Mouse (Mus musculus): ENCODE results near the gene Nbr1. TPM values are rescaled to one million over a fixed set of nuclear protein-coding genes. Genes with fewer than 3 reads are reported as not detected.

The Nbr1 gene
- total RNA-seq (2021) = 10 to 100 TPM; 73.1 to 81.8 TPM
- long read RNA-seq, experiment 1, full-length matches to known transcripts = 35 of 73 reads
- long read RNA-seq, experiment 1, partial matches to known transcripts = 26 of 73 reads
- long read RNA-seq, experiment 1, other reads (novel, unspliced or antisense) = 12 of 73 reads
- long read RNA-seq, experiment 2, full-length matches to known transcripts = 24 of 57 reads
- long read RNA-seq, experiment 2, partial matches to known transcripts = 22 of 57 reads
- long read RNA-seq, experiment 2, other reads (novel, unspliced or antisense) = 11 of 57 reads

DNA sequence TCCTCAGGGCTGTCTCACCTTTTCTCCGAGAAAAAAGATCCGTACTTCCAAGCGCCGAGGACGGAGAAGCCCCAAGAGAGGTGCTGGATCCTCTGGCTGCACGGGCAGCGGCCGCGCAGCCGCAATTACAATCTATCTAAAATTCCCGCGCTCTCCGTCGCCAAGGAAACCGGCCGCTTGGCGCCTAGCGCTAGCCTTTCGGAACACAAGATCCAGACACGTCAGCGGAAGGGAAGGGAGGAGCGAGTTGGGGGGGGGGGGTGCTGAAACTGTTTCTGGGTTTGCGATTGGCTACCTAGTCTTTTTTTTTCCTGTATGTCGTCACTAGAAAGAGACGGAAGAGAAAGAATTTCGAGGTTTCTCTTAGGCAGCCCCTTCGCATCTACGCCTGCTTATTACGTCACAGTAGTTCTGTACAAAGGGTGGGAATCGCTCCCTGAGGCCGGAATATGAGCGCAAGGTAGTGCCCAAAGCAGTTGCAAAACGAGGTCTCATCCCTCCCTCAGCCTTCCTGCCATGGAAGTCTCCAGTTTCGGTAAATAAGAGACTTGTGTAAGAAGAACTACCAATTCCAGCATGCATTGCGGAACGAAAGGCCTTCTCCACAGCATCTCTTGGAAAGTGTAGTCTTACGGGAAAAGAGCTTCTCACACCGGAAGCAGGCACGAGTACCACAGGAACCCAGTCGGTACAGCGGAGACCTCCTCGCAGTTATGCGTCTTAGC lies at the start of gene Nbr1, which contains the start of gene Brca1:
Nbr1 (plus strand) TSS at position 399 of the 725 bp plus-strand sequence.
Brca1 (minus strand) TSS at position 205 of the 725 bp plus-strand sequence.
- peak; percentile 92 for DNase-seq

DNA sequence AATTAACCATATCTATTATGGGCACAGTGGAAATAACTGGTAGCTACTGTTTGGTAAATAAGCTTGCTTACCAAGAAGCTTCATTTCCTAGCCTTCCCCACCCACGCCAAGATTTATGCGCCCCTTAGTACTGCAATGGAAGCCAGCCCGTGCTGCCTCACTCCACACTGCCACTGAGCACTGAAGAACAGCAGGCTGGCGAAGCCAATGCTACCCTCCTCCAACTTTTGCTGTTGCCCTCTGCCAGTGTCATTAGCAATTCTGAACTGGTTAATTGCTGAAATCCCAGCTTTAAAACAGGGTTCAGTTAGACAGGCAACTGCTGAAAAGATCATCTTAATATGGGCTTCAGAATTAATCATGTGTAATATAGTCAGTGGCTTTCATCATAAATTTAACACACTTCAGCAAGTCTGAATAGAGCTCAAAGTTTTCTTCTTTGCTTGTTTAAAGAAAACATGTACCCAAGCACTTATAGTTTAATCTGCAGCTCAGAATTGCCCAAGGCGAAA lies 45.6 kb upstream of the Nbr1 start:
- no peak for DNase-seq

DNA sequence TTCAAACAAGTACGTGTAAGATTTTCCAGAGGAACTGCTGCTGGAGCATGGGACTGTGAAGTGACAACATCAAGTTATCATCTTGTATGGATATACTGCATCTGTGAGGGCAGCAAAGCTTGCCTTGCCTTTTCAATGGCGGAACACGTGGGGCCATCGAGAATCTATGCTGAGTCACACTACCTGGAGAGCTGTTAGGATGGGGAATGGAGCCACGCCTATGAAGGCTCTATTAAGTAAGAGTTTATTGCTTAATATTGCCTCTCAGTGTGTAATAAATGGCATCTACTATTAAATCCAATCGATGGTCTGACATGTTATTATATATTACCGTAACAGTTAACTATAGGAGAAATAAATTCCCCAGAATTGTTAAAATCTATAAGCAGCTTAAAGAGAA lies 44.9 kb upstream of the Nbr1 start:
- no peak for DNase-seq

DNA sequence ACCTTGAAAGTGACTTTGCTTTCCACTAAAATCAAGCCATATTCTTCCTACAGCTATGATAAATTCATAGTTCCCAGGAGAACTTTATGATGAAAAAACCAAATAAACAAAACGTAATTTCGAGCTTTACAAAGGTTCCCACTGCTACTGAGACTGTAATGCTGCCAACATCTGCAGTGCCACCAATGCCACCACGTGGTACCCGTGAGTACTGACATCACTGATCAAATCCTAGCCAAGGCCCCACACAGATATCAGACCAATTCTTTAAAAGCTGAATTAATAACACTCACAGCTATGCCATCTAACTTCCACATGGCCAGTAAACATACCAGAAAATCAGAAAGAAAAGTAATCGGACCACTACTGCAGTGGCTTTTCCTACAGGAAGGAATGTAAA lies 33.0 kb upstream of the Nbr1 start:
- DNase-seq = no peak

DNA sequence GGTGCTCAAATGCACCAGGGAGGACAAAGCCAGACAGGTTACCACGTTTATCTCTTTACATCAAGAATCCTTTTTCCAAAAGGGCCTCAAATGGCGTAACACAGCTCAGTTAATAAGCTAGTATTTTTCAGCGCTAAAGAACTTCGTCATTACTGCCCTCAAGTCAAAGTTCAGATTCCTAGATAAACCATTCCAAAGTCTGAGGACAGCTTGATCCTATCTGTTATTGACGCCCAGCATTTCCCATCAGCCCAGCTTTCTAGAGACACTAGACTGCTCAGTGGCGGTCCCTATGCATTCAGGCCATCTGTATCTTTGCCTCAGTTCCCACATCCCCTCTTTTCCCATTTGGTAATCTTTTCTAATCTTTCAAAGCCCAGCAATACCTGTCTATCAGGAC lies 32.6 kb upstream of the Nbr1 start:
- no peak for DNase-seq

DNA sequence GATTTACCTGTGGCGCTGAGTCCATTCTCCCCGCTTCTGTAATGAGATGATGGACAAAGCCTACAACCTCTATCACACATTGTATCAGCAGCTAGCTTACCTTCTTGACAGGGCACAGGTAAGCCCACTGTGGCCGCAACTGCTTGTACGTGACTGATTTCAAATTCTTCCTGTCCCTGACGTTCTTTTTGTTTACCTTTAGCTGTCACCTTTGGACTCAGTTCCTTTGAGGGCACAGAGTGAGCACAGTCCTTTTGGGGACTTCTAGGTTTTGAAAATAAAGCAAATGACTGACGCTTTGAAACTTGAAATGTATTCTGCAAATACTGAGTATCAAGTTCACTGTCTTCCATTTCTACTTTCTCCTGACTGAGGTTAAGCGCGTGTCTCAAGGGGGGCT lies 27.5 kb upstream of the Nbr1 start:
- no peak for DNase-seq

DNA sequence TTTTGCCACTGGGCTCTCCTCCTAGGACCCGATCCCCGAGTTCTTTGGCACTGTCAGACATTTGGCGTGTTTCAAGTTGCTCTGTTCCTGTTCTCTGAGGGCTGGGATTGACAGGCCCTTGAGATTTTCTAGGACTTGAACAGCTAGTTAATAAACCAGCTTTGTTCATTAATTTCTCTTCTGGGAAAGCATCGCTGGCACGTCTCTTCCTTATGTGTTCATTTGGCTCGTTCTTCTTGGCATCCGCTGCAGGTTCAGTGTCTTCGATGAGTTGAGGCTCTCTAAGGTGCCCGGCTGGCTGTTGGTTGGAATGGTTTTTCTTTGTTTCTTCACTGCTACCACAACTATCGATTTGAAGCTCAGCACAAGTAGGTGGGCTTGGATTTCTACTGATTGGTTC lies 26.9 kb upstream of the Nbr1 start:
- DNase-seq = no peak

DNA sequence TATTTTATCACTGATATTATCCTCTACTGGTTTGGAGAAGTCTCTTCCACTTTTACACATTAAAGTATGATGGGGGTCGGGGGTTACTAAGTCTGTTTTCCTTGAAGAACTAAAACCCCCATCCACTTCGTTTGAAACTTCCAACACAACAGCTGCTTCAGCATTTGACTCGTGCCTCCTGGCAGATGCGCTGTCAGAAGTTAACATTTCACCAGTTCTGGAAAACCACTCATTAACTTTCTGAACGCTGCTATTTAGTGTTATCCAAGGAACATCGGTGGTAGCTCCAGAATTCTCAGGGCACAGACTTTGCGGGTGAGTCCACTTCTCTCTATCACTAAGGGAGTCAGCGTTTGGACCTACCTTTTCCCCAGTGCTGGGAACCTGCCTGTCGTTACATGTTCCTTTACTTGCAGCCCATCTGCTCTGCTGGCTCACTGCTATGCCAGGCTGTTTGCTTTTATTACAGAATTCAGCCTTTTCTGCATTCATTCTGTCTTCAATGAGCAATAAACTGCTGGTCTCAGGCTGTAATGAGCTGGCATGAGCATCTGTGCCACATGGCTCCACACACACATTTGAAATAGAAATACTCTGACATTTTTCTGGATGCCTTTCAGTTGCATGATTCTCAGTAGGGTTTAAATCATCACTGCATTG lies 25.9 kb upstream of the Nbr1 start:
- DNase-seq = no peak

DNA sequence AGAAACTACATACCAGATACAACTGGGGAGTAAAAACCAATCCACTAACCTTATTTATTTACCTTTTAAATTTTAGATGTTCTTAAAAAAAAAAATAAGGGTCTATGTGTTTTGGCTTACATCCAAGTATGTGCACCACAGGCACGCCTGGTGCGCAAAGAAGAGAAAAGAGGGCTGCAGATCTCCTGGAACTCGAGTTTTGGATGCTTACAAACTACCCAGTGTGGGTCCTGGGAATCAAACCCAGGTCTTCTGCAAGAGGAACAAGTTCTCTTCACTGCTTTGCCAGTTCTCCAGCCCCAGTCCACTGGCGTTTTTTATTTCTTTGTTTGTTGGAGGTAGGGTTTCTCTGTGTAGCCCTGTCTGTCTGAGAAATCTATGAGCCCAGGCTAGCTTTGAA lies 25.3 kb upstream of the Nbr1 start:
- DNase-seq = no peak

DNA sequence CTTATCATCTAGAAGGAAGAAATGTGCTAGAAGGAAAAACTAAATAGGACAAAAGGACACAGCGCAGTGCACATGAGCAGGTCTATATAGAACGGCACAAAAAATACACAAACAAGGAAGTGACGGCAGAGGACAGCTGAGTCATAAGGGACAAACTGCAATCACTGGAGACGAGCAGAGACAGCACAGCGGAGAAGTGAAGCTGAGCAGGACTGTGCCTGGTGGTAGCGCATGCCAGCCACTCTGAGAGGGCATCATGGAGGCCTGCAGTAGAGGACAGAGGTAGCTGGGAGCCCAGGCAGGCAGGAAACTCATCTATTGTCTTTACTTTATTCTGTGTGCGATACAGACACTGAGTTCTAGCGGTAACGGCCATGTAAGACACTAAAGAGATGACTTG lies 8.4 kb upstream of the Nbr1 start:
- DNase-seq = no peak

DNA sequence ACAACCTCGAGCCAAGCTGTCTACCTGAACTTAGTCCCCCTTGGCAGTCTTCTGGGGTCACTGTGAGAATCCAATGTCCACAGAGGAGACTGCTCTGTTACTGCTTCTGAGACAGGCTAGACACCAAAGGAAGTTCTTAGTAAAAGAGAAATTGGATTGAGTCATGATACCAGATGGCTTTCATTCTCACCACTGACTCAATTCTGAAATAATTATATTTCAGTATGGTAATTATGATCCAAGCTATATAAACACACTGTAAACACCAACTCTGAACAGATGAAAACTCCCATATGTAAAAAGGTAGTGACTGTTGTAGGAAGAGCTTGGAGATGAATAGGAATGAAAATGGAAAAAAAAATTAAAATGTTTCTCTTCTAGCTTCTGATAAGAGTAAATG lies 7.8 kb upstream of the Nbr1 start:
- no peak for DNase-seq

DNA sequence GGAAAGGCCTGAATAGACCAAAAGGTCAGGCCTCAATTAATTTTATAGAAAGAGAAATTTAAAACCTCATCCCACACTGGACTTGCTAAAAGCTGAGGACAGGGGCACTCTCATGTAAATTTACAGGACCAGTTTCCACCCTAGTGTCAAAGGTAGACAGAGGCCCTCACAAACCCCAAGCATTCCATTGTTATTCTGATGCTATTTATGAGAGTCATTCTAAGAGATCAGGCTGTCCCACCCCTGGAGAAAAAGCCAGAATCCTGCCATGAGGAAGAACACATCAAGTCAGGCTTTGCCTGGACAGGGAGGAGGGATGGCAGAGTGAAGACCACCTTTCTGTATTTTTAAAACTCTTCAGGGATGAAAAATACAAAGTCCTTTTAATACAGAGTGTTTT lies 3.4 kb upstream of the Nbr1 start:
- DNase-seq = no peak

DNA sequence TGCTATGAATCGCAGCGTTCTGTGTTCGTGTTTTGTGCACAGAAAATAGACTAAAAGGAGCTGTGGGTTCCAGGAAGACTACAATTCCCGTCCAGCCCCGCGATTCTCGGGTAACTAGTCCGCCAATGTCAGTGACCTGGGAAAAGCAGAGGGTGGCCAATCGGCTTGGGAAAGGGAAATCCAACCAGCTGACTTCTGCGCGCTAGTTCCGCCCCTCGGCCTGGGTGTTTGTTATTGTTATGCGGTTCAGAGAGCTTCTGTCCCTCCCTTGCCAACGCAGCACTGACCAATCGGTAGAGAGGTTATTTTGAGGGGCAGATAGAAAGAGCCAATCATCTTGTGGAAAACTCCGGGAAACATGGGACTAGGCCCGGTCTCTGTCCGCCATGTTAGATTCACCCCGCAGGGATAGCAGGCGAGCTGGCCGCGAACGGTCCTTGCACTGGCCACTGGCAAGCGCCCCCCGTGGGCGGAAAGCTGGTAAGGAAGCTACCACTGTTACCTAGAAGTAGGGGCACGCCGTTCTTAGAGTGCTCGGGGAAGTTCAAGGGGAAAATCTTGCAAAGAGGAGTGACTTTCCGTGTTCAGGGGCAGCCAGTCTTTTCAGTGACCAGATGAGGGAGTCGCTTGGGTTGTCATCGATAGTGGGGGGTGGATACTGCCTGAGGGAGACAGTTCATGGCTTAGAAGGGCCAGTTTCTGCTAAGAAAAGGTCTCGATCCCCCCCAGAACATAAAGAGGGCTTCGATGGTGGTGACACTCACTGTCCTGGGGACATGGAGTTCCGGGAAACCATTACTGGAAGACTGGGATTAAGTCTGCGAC lies 739 bp downstream of the Nbr1 start:
- peak; percentile 81 for DNase-seq

DNA sequence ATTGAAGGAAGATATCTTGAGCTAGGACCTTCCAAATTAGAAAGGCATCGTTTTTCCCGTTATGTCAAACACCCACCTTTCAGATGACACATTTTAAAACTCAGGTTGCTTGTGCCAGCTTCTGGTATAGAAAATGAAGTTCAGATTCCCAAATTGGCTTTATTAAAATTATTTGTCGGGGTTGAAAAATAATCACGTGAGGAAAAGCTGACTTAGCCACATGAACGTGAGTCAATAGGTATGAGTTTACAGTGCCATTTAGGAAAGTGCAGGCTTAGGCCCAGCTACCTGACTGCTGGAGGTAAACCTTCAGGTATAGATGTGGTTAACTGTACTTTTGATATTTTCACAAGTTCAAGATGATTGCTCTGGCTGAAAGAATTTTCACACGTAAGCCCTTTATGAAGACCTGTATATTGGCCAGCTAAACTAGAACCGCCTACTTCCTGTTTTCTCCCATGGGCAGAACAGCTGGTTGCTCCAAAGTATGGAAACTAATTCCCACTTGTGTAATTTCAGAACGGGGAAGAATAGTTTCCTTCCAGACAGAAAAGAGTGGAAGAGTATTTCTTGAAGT lies 1.5 kb downstream of the Nbr1 start:
- no peak for DNase-seq

DNA sequence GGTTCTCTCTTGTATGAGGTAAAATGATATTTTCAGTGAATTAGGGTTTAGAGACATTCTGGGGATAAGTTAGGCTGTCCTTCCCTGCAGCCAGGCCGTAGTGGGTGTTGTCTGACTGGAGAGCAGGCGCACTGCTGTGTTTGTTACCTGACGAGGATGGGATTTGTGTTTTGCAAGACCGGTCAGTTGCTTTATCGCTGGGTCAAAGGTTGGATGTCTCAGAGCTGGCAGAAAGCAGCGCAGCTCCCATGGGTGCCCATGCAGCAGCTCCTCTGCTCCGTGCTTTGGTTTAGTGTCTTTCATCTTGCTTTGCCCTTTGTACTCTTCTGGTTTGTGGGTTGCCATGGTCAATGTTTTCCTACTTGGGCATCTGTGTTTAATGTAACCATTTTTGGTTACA lies 4.6 kb downstream of the Nbr1 start:
- DNase-seq = no peak

DNA sequence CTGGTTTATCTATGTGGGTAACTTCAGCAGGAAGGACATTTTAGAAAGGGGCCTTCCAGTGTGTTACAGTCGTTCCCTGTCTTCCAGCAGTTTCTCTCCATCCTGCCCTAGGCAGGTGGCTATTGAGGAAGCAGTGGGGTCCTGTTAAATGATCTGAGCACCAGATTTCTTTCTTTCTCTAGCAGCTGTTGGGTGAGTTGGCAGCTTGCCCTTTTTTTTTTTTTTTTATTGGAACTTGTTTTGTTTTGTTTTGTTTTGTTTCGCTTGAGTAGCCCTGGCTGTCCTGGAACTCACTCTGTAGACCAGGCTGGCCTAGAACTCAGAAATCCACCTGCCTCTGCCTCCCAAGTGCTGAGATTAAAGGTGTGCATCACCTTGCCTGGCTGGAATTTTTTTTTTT lies 5.0 kb downstream of the Nbr1 start:
- no peak for DNase-seq

DNA sequence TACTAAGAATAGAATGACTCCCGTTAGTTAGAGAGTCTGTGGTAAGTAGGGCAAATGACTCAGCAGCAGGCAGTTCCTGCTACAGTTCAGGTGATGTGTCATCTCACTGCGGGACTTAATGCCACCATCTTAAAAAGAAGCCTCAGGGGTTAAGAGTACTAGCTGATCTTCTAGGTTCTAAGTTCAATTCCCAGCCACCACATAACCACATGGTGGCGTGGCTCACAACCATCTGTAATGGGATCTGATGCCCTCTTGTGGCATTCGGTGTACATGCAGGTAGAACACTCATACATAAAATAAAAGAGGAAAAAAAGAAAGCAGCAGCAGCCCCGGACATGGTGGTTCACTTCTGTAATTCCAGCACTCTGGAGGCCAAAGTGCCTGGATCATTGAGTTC lies 10.4 kb downstream of the Nbr1 start:
- peak; percentile 21 for DNase-seq

DNA sequence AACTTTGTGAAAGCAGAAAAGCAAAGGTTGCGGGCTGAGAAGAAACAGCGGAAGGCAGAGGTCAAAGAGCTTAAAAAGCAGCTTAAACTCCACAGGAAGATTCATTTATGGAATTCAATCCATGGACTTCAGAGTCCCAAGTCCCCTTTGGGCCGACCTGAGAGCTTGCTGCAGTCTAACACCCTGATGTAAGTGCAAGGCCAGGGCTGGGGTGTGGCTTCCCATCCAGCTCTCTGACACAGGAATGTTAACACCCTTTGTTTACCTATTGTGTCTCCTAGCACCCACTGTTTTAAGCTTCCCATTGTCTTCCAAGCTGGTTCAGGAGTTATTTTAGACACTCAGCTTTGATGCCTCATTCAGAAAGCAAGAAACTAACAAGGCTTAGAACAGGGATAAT lies 16.5 kb downstream of the Nbr1 start:
- DNase-seq = no peak

DNA sequence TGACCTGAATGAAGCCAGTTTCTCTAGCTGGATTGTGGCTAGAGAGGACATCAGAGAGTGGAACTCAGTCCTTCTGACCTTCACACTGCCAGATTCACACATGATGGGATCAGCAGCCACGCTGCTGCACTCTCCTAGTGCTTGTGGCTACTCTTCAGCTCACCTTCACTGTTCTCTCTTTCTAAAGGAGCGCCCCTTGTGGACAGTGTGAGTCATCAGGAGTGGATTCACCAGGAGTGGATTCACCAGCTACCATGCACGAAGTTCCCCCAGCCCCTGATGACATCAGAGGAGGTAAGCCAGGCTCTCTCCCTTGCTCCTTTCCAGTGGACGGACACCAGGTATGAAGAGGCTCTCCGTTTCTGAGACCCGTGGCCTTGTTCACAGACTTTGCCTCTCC lies 24.2 kb downstream of the Nbr1 start:
- no peak for DNase-seq

DNA sequence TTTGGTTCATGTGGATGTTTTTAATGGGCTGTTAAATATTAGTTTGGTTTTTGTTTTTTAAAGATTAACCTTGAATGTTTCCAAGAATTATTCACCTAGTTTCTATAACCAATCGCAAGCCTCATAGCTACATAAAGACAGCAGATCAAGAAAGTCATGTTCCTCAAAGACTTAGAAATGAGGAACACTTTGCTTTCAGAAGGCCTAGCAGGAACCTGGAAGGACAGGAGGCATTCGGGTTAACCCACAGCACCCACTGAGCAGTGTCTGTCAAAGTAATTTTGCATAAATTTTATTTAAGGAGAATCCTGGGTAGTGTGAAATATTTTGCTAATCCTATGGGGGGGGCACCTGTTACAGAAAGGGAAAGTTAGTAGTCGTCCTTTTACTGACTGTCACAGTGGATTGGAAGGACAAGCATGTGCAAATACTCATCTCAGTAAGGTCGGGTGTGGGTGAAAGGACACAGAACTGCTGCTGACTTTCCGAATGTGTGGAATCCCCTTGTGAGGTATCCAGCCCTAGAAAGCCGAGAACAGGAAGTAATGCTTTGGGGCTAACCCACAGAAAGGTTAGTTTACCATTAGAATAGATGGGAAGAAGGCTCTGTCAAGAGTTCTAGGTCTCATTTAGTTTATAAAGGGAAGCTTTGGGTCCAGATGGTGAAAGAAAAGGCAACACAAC lies 29.3 kb downstream of the Nbr1 start:
- no peak for DNase-seq
